Mouse (Mus musculus) heart, postnatal 0 days (tissue): Measurements from ENCODE around the gene Cdh22.

ENCODE experiments used
- CTCF ChIP-seq: IDR thresholded peaks from 2 replicates; pipeline ENCODE4 v1.5.1; 2016; ENCODE audit warnings: antibody characterized with exemption, control low read depth, low read depth
- EP300 ChIP-seq: IDR thresholded peaks from 2 replicates; pipeline ENCODE4 v1.6.1; 2016; ENCODE audit warnings: antibody characterized with exemption, low read depth

DNA sequence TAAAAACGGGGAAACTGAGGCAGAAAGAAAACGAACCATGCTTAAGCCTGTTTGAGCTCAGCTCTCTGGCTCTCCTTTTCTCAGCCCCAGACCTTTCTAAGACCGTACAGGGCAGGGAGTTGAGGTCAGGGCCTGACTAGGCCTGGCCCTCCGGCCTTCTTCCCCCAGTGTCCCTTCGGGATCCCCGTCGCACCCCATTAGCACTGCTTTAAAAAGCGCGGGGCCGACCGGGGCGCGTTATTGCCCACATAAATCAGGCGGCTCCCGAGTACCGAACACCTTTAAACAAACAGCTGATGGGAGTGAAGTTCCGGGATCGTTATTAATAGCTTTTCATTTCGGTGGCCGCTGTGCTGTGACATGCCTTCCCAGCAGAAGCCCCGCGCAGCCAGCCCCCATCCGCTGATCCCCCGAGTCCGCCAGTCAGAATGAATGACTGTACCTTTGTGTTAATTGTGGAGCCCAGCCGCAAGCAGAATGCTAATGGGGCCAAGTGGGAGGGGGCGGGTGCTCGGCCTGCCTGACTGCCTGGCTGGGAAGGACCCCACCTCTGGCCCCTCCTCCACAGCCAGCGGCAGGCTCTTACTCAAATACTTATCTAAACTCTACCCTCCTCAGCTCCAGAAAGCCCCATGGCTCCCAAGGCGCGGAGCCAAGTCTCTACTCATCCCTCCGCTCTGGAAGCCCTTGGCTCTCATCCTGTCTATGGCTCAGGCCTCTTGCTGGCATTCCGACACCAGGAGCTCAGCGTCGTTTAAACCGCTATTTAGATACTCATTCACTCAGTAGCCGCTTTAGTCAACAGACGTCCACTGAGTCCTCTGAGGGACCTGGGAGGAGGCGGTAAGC, 19.3 kb downstream of the Cdh22 start:
- no peak for TF ChIP-seq CTCF
- no peak for TF ChIP-seq EP300
